Mouse (Mus musculus) limb, embryonic 12.5 days (tissue): ENCODE data around the gene Atp8b5. TPM values are rescaled to one million over a fixed set of nuclear protein-coding genes. Genes with fewer than 3 reads are reported as not detected.
A peak's percentile ranks its signal among the peaks of the same experiment; 100 is the strongest.

Source experiments
- ATAC-seq: fragments of 200-750 bp; cut with Nextera tagmentation; 2 replicates; pipeline ENCODE4 v1.8.0; 2017; ENCODE audit warnings: low read depth, moderate TSS enrichment; ENCODE audit not compliant: insufficient number of reproducible peaks, insufficient read depth, low FRiP score, low TSS enrichment
- H3K27ac ChIP-seq: fragments of 300-500 bp; sonication (generic); 2 replicates; pipeline ENCODE4 v1.5.1; 2016; ENCODE audit warnings: mild to moderate bottlenecking, moderate library complexity
- H3K27me3 ChIP-seq: fragments of 300-500 bp; sonication (generic); 2 replicates; pipeline ENCODE4 v1.6.1; 2016; ENCODE audit warnings: mild to moderate bottlenecking, moderate library complexity
- H3K36me3 ChIP-seq: fragments of 300-500 bp; sonication (generic); 2 replicates; pipeline ENCODE4 v1.6.1; 2016; ENCODE audit warnings: mild to moderate bottlenecking, moderate library complexity
- H3K4me1 ChIP-seq: fragments of 300-500 bp; sonication (generic); replicated peaks from 2 replicates; pipeline ENCODE4 v1.6.1; 2016
- H3K4me2 ChIP-seq: fragments of 300-500 bp; sonication (generic); 2 replicates; pipeline ENCODE4 v1.6.1; 2016; ENCODE audit warnings: mild to moderate bottlenecking, moderate library complexity
- H3K4me3 ChIP-seq: fragments of 300-500 bp; sonication (generic); replicated peaks from 2 replicates; pipeline ENCODE4 v1.5.1; 2016; ENCODE audit warnings: mild to moderate bottlenecking
- H3K9ac ChIP-seq: fragments of 300-500 bp; sonication (generic); replicated peaks from 2 replicates; pipeline ENCODE4 v1.6.1; 2016; ENCODE audit warnings: mild to moderate bottlenecking, moderate library complexity
- H3K9me3 ChIP-seq: fragments of 300-500 bp; sonication (generic); 2 replicates; pipeline ENCODE4 v1.6.1; 2016; ENCODE audit warnings: mild to moderate bottlenecking, moderate library complexity
- WGBS: fragments of 180-500 bp; shearing (Covaris S2); methylation state at CpG from one replicate; pipeline ENCODE4 v1.1.7; 2016; 5-methylcytosine and 5-hydroxymethylcytosine counted together
- polyA plus RNA-seq: library from polyadenylated mRNA; unstranded; fragments of >200 nt; fragmentation: Nextera tagmentation; extraction: Ambion mirVana; gene quantifications from 2 replicates; pipeline ENCODE4 v1.2.1, GENCODE M21; 2016

The Atp8b5 gene
- polyA plus RNA-seq, 1 experiment from 2014 or later, result 0.60 TPM

- WGBS, result 65% methylated on average over 11 of the region's 11 CpGs
- Histone ChIP-seq H3K4me1 (peaks cover 10% of the 10 kb centered on the region), H3K4me3 (no peak overlapping the region), H3K36me3 (no peaks in the 10 kb centered on the region), H3K27ac (no peak overlapping the region), H3K27me3 (peaks cover 27% of the 10 kb centered on the region), H3K9me3 (no peaks in the 10 kb centered on the region), H3K4me2 (no peak overlapping the region), H3K9ac (no peak overlapping the region)
- no peak for ATAC-seq
Observed at GRCm38 (mm10) chr4:43383246-43384082, 116.5 kb downstream of the Atp8b5 start.

GRCm38 (mm10) chr4:43384083-43384460, 117.1 kb downstream of the Atp8b5 start:
- WGBS, result 85% methylated on average over 5 of the region's 5 CpGs
- peaks cover 10% of the 10 kb centered on the region for H3K4me1 ChIP-seq
- H3K9me3 ChIP-seq, result no peaks in the 10 kb centered on the region
- no peak overlapping the region for H3K27ac ChIP-seq
- ATAC-seq, result no peak
- H3K27me3 ChIP-seq, result peaks cover 21% of the 10 kb centered on the region
- no peaks in the 10 kb centered on the region for H3K36me3 ChIP-seq
- no peak overlapping the region for H3K4me2 ChIP-seq
- no peak overlapping the region for H3K9ac ChIP-seq
- H3K4me3 ChIP-seq, result no peak overlapping the region

GRCm38 (mm10) chr4:43384541-43384940, 117.6 kb downstream of the Atp8b5 start:
- Histone ChIP-seq H3K27me3 (peaks cover 18% of the 10 kb centered on the region), H3K4me1 (peaks cover 10% of the 10 kb centered on the region), H3K4me3 (no peak overlapping the region), H3K36me3 (no peaks in the 10 kb centered on the region), H3K27ac (no peak overlapping the region), H3K9me3 (no peaks in the 10 kb centered on the region), H3K4me2 (no peak overlapping the region), H3K9ac (no peak overlapping the region)
- no peak for ATAC-seq
- WGBS, result 91% methylated on average over 3 of the region's 3 CpGs

GRCm38 (mm10) chr4:43386932-43387331, 120.0 kb downstream of the Atp8b5 start:
- no peak overlapping the region for H3K9ac ChIP-seq
- no peak for ATAC-seq
- peaks cover 8% of the 10 kb centered on the region; the same call in 1 of the 2 replicates for H3K4me1 ChIP-seq
- no peaks in the 10 kb centered on the region for H3K9me3 ChIP-seq
- no peak overlapping the region for H3K4me2 ChIP-seq
- no peak overlapping the region for H3K4me3 ChIP-seq
- no peaks in the 10 kb centered on the region for H3K36me3 ChIP-seq
- H3K27me3 ChIP-seq, result no peaks in the 10 kb centered on the region
- no peak overlapping the region for H3K27ac ChIP-seq

- ATAC-seq, result no peak
- no peaks in the 10 kb centered on the region for H3K36me3 ChIP-seq
- H3K9ac ChIP-seq, result no peak overlapping the region
- no peaks in the 10 kb centered on the region for H3K9me3 ChIP-seq
- H3K27ac ChIP-seq, result no peak overlapping the region
- no peak overlapping the region for H3K4me3 ChIP-seq
- H3K4me2 ChIP-seq, result no peak overlapping the region
- H3K27me3 ChIP-seq, result no peaks in the 10 kb centered on the region
- 85% methylated on average over 2 of the region's 2 CpGs for WGBS
- peaks cover 8% of the 10 kb centered on the region for H3K4me1 ChIP-seq
Observed at GRCm38 (mm10) chr4:43389390-43389789, 122.4 kb downstream of the Atp8b5 start.

- no peak for ATAC-seq
- WGBS, result 74% methylated on average over 9 of the region's 9 CpGs
- Histone ChIP-seq H3K27ac (no peak overlapping the region), H3K9me3 (no peaks in the 10 kb centered on the region), H3K4me1 (peaks cover 14% of the 10 kb centered on the region), H3K36me3 (no peaks in the 10 kb centered on the region), H3K4me2 (no peak overlapping the region), H3K9ac (no peak overlapping the region), H3K4me3 (no peak overlapping the region), H3K27me3 (no peaks in the 10 kb centered on the region)
Observed at GRCm38 (mm10) chr4:43389845-43390440, 123.0 kb downstream of the Atp8b5 start.

- 72% methylated on average over 3 of the region's 3 CpGs for WGBS
- peaks cover 16% of the 10 kb centered on the region for H3K4me1 ChIP-seq
- no peaks in the 10 kb centered on the region for H3K36me3 ChIP-seq
- no peak overlapping the region for H3K4me2 ChIP-seq
- H3K27me3 ChIP-seq, result no peaks in the 10 kb centered on the region
- no peak overlapping the region for H3K4me3 ChIP-seq
- no peaks in the 10 kb centered on the region for H3K9me3 ChIP-seq
- no peak overlapping the region for H3K27ac ChIP-seq
- no peak for ATAC-seq
- no peak overlapping the region for H3K9ac ChIP-seq
Observed at GRCm38 (mm10) chr4:43391521-43392050, 124.6 kb downstream of the Atp8b5 start.

GRCm38 (mm10) chr4:43394345-43394891, 127.5 kb downstream of the Atp8b5 start:
- Histone ChIP-seq H3K4me3 (no peak overlapping the region), H3K4me1 (peaks cover 37% of the 10 kb centered on the region), H3K27me3 (no peaks in the 10 kb centered on the region), H3K9ac (no peak overlapping the region), H3K4me2 (peak overlapping the region; percentile 5; the same call in 1 of the 2 replicates), H3K36me3 (no peaks in the 10 kb centered on the region), H3K9me3 (no peaks in the 10 kb centered on the region), H3K27ac (peak overlapping the region; percentile 76)
- WGBS, result 52% methylated on average over 15 of the region's 15 CpGs
- no peak for ATAC-seq

GRCm38 (mm10) chr4:43395147-43395546, 128.2 kb downstream of the Atp8b5 start:
- H3K27ac ChIP-seq, result no peak overlapping the region

GRCm38 (mm10) chr4:43395836-43396235, 128.9 kb downstream of the Atp8b5 start:
- ATAC-seq, result no peak
- no peak overlapping the region for H3K4me3 ChIP-seq
- peaks cover 49% of the 10 kb centered on the region for H3K4me1 ChIP-seq
- no peaks in the 10 kb centered on the region for H3K9me3 ChIP-seq
- H3K27me3 ChIP-seq, result no peaks in the 10 kb centered on the region
- 60% methylated on average over 9 of the region's 9 CpGs for WGBS
- no peak overlapping the region for H3K27ac ChIP-seq
- H3K4me2 ChIP-seq, result no peak overlapping the region
- H3K9ac ChIP-seq, result no peak overlapping the region
- H3K36me3 ChIP-seq, result no peaks in the 10 kb centered on the region

More at GRCm38 (mm10) chr4:43395147-43395546, 128.2 kb downstream of the Atp8b5 start:
- no peaks in the 10 kb centered on the region for H3K27me3 ChIP-seq
- H3K9ac ChIP-seq, result no peak overlapping the region
- peaks cover 43% of the 10 kb centered on the region for H3K4me1 ChIP-seq
- no peak overlapping the region for H3K4me2 ChIP-seq
- 81% methylated on average over 5 of the region's 5 CpGs for WGBS
- no peak overlapping the region for H3K4me3 ChIP-seq
- no peaks in the 10 kb centered on the region for H3K36me3 ChIP-seq
- H3K9me3 ChIP-seq, result no peaks in the 10 kb centered on the region
- no peak for ATAC-seq

GRCm38 (mm10) chr4:43396381-43396780, 129.4 kb downstream of the Atp8b5 start:
- H3K36me3 ChIP-seq, result no peaks in the 10 kb centered on the region
- H3K27me3 ChIP-seq, result no peaks in the 10 kb centered on the region
- no peak overlapping the region for H3K9ac ChIP-seq
- H3K4me1 ChIP-seq, result peaks cover 54% of the 10 kb centered on the region
- no peak overlapping the region for H3K27ac ChIP-seq
- ATAC-seq, result no peak
- H3K4me3 ChIP-seq, result no peak overlapping the region
- H3K9me3 ChIP-seq, result no peaks in the 10 kb centered on the region
- WGBS, result 81% methylated on average over 5 of the region's 5 CpGs
- no peak overlapping the region for H3K4me2 ChIP-seq
